Mouse (Mus musculus): Measurements from ENCODE around the gene Itgb8. TPM values are rescaled to one million over a fixed set of nuclear protein-coding genes. Genes with fewer than 3 reads are reported as not detected.
A peak's percentile ranks its signal among the peaks of the same experiment; 100 is the strongest.

The Itgb8 gene
- total and polyA plus RNA-seq, 2 experiments from 2014 or later: 8.2 to 28.3 TPM

DNA sequence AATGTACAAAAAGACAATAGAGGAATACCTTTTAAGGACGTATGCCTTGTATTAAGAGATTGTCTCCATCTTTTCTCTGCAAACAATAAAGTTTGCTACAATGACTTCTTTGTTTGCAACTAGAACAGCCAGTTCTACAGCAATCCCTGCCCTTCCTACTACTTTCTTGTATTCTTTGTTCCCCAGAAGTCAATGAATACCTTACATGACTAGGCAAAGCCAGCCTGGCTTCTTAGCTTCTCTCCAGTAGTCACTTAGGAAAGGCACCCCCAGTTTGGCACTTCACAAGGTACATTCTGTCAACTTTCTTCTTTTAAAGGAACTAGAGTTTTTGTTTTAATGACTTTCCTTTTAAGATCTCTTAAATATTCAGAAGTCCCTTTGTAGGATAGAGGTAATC lies 10.7 kb downstream of the Itgb8 start:
- Histone ChIP-seq H3K4me2 (ENCODE audit: low read depth) (no peak overlapping the region), H3K4me3 (ENCODE audit: low read depth, low read length) (no peak overlapping the region), H3K27me3 (ENCODE audit: insufficient read depth, low read length) (no peaks in the 10 kb centered on the region), H3K36me3 (ENCODE audit: insufficient read depth) (no peaks in the 10 kb centered on the region), H3K9me3 (ENCODE audit: low read length) (no peaks in the 10 kb centered on the region), H3K9ac (no peak overlapping the region), H3K4me1 (ENCODE audit: insufficient read depth) (no peaks in the 10 kb centered on the region), H3K27ac (ENCODE audit: low read depth, low read length) (no peak overlapping the region)
- TF ChIP-seq CTCF (IDR thresholded peaks at IDR 0.05; ENCODE audit: low read depth): no peak
- no peak for DNase-seq
- 49% methylated on average over 1 of the region's 1 CpGs for WGBS
- ATAC-seq: no peak

DNA sequence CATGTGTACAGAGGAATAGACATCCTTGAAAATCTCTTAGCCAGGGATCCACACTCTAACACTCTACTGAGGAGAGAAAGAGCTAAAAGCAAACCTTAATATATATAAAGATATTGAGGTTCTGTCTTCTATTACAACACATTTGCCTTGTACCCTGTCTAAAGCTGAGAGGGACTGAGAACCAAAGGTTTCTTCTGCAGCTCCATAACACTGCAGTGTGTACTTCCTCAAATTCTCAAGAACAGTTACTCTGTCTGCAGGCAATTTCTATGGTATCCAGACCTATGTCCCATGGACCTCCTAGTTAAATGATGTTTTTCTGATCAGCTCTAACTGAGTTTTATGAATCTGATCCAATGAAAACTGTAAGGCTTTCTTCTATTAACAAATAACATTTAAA lies 13.9 kb downstream of the Itgb8 start:
- no peak overlapping the region for H3K27ac ChIP-seq (ENCODE audit: low read depth, low read length)
- no peaks in the 10 kb centered on the region for H3K27me3 ChIP-seq (ENCODE audit: insufficient read depth, low read length)
- H3K4me2 ChIP-seq (ENCODE audit: low read depth): no peak overlapping the region
- no peaks in the 10 kb centered on the region for H3K36me3 ChIP-seq (ENCODE audit: insufficient read depth)
- H3K4me3 ChIP-seq (ENCODE audit: low read depth, low read length): no peak overlapping the region
- no peaks in the 10 kb centered on the region for H3K4me1 ChIP-seq (ENCODE audit: insufficient read depth)
- ATAC-seq (no peak), DNase-seq (no peak)
- H3K9ac ChIP-seq: no peak overlapping the region
- no peaks in the 10 kb centered on the region for H3K9me3 ChIP-seq (ENCODE audit: low read length)
- TF ChIP-seq CTCF (IDR thresholded peaks at IDR 0.05; ENCODE audit: low read depth): no peak

DNA sequence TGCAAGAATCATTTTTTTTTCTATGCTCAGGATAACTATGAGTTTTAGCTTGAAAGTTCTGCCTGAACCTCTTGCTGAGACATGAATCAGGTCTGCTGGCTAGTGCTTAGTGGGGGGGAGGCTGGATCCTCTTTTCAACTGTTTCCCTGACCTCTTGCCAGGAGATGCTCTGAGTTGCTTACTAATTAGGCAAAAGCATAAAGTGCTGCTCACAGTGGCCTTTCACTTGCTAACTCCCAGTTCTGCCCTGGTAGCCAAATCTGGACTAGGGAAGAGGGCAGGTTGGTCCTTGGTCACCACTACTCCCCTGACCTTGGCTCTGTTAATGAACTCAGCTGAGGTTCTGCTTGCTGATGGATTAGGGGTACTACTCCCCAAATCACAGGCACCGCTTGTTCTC lies 19.2 kb downstream of the Itgb8 start:
- Histone ChIP-seq H3K36me3 (ENCODE audit: insufficient read depth) (no peaks in the 10 kb centered on the region), H3K4me3 (ENCODE audit: low read depth, low read length) (no peak overlapping the region), H3K9me3 (ENCODE audit: low read length) (no peaks in the 10 kb centered on the region), H3K27ac (ENCODE audit: low read depth, low read length) (no peak overlapping the region), H3K9ac (no peak overlapping the region), H3K4me1 (ENCODE audit: insufficient read depth) (no peaks in the 10 kb centered on the region), H3K4me2 (ENCODE audit: low read depth) (no peak overlapping the region), H3K27me3 (ENCODE audit: insufficient read depth, low read length) (no peaks in the 10 kb centered on the region)
- TF ChIP-seq CTCF (IDR thresholded peaks at IDR 0.05; ENCODE audit: low read depth): no peak
- WGBS: 89% methylated on average over 1 of the region's 1 CpGs
- DNase-seq (no peak), ATAC-seq (0 out of 2 replicates have a peak, but pooled peaks have one; percentile 23)

DNA sequence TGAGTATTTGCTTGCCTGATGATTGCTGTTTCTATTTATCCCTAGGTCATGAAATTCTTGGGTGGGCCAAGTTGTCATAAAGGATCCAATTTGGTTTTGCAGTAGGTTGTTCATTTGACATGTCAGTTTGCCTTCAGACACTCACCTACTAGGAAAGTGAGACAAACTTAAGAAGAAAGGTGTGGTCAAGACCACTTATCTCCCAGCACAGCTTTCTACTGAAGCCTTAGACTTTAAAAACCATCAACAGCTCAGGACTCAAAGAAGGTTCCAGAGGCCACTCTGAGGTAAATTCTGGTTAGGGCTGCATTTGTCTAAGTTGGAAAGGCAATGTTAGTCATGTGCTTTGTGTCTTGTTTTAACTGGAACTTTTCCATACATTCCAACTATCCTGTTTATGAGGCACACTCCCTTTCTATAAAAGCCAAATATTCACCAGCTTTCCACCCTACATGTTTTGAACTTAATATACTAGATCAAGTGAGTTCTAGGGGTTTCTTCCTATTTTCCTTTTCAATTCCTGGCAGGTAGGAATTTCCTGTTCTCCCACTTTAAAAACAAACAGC lies 20.8 kb downstream of the Itgb8 start:
- ATAC-seq (no peak), DNase-seq (no peak)
- Histone ChIP-seq H3K27me3 (ENCODE audit: insufficient read depth, low read length) (no peaks in the 10 kb centered on the region), H3K9ac (no peak overlapping the region), H3K27ac (ENCODE audit: low read depth, low read length) (no peak overlapping the region), H3K4me3 (ENCODE audit: low read depth, low read length) (no peak overlapping the region), H3K4me2 (ENCODE audit: low read depth) (no peak overlapping the region), H3K36me3 (ENCODE audit: insufficient read depth) (no peaks in the 10 kb centered on the region), H3K4me1 (ENCODE audit: insufficient read depth) (no peaks in the 10 kb centered on the region), H3K9me3 (ENCODE audit: low read length) (no peaks in the 10 kb centered on the region)
- no peak for TF ChIP-seq CTCF (IDR thresholded peaks at IDR 0.05; ENCODE audit: low read depth)

DNA sequence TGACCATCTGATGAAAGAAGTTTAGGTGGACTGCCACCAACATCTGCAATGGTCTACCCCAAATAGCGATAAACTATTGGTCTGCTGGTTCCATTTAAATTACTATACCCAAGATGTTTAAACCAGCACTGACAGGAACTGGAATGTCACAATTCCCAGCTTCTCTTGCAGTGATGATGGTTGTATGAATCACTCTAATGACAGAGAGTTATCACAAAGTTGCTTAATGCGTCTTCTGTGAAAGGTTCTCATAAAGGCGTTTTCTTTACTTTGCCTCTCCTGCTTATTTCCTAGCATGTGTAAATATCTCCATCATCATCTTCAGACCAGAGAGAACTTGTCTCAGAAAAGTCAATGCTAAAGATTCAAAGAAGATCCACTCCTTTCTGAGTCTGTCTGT lies 23.4 kb downstream of the Itgb8 start:
- 95% methylated on average over 3 of the region's 3 CpGs for WGBS

DNA sequence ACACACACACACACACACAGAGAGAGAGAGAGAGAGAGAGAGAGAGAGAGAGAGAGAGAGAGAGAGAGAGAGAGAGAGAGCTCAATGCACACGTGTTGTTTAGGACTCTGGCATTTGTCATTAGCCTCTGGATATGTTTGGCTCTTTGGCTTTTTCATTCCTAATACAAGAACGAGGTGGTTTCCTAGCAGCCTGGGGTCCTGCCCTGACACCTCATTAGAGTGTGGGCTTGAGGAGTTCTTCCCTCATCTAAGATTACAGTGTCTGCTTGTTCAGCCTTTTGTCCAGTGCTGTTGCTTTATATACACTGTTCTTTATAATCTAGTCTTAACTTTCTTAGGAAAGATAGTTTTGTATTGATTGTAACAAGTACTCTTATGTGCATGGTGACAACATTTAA lies 27.1 kb downstream of the Itgb8 start:
- H3K4me2 ChIP-seq (ENCODE audit: low read depth): no peak overlapping the region
- WGBS: 28% methylated on average over 2 of the region's 2 CpGs
- TF ChIP-seq CTCF (IDR thresholded peaks at IDR 0.05; ENCODE audit: low read depth): no peak

More for the DNA sequence above, 23.4 kb downstream of the Itgb8 start:
- Histone ChIP-seq H3K27me3 (ENCODE audit: insufficient read depth, low read length) (no peaks in the 10 kb centered on the region), H3K4me1 (ENCODE audit: insufficient read depth) (no peaks in the 10 kb centered on the region), H3K4me3 (ENCODE audit: low read depth, low read length) (no peak overlapping the region), H3K4me2 (ENCODE audit: low read depth) (no peak overlapping the region), H3K9ac (no peak overlapping the region), H3K27ac (ENCODE audit: low read depth, low read length) (no peak overlapping the region), H3K36me3 (ENCODE audit: insufficient read depth) (no peaks in the 10 kb centered on the region), H3K9me3 (ENCODE audit: low read length) (no peaks in the 10 kb centered on the region)
- DNase-seq: no peak
- no peak for TF ChIP-seq CTCF (IDR thresholded peaks at IDR 0.05; ENCODE audit: low read depth)
- ATAC-seq: no peak

DNA sequence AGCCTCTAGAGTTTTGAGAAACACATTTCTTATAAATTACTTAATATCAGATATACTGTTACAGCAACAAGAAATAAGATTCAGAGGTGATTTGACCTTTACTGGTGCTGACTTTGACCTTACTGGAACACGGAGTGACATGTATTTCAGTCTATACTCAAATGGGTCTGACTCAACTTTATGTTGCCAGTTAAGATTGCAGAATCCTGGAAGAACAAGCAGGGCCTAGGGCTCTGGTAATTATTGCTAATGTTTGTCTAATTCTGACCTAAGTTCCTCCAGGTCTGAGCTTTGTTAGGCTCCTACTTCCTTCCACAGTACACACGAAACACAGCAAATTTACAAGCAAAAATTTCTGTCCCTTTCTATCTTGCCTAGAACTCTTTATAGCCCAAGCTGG lies 28.0 kb downstream of the Itgb8 start:
- H3K4me2 ChIP-seq (ENCODE audit: low read depth): no peak overlapping the region
- no peaks in the 10 kb centered on the region for H3K27me3 ChIP-seq (ENCODE audit: insufficient read depth, low read length)
- no peaks in the 10 kb centered on the region for H3K36me3 ChIP-seq (ENCODE audit: insufficient read depth)
- no peak overlapping the region for H3K4me3 ChIP-seq (ENCODE audit: low read depth, low read length)
- DNase-seq (no peak), ATAC-seq (no peak)
- H3K4me1 ChIP-seq (ENCODE audit: insufficient read depth): peaks cover 6% of the 10 kb centered on the region; the same call in 1 of the 2 replicates
- TF ChIP-seq CTCF (IDR thresholded peaks at IDR 0.05; ENCODE audit: low read depth): no peak
- H3K9me3 ChIP-seq (ENCODE audit: low read length): no peaks in the 10 kb centered on the region
- no peak overlapping the region for H3K9ac ChIP-seq
- 89% methylated on average over 2 of the region's 2 CpGs for WGBS
- no peak overlapping the region for H3K27ac ChIP-seq (ENCODE audit: low read depth, low read length)

More for the DNA sequence above, 27.1 kb downstream of the Itgb8 start:
- Histone ChIP-seq H3K4me1 (ENCODE audit: insufficient read depth) (peaks cover 6% of the 10 kb centered on the region; the same call in 1 of the 2 replicates), H3K36me3 (ENCODE audit: insufficient read depth) (no peaks in the 10 kb centered on the region), H3K9ac (no peak overlapping the region), H3K27ac (ENCODE audit: low read depth, low read length) (no peak overlapping the region), H3K9me3 (ENCODE audit: low read length) (no peaks in the 10 kb centered on the region), H3K27me3 (ENCODE audit: insufficient read depth, low read length) (no peaks in the 10 kb centered on the region), H3K4me3 (ENCODE audit: low read depth, low read length) (no peak overlapping the region)
- DNase-seq (no peak), ATAC-seq (no peak)
